Mouse (Mus musculus) c-Kit-positive CD71-positive TER-119-positive erythroid progenitor cells, embryonic 14.5 days (primary cell): ENCODE measurements around the gene Spr.
"Not testable (repeated sequence)": the region's sequence is repeated elsewhere in the genome, so short reads cannot be mapped to it uniquely, and the experiment has no call there.

Source experiments
- DNase-seq: peaks from one replicate; pipeline ENCODE4 v3.0.0-alpha.2; 2013; ENCODE audit warnings: low spot score

Spr gene

GRCm38 (mm10) chr6:85132237-85132636 lies 5.3 kb downstream of the Spr start:
- not testable (repeated sequence) for DNase-seq

- peak; percentile 40 for DNase-seq
Observed at GRCm38 (mm10) chr6:85131673-85132072, 5.9 kb downstream of the Spr start.

- DNase-seq, result peak; percentile 13
Observed at GRCm38 (mm10) chr6:85117545-85118511, 19.7 kb downstream of the Spr start.

GRCm38 (mm10) chr6:85105033-85105615 lies 32.4 kb downstream of the Spr start:
- DNase-seq, result no peak

- no peak for DNase-seq
Observed at GRCm38 (mm10) chr6:85103321-85103720, 34.2 kb downstream of the Spr start.

- no peak for DNase-seq
Observed at GRCm38 (mm10) chr6:85096441-85096840, 41.1 kb downstream of the Spr start.

GRCm38 (mm10) chr6:85087425-85087824 lies 50.1 kb downstream of the Spr start:
- DNase-seq, result no peak

- no peak for DNase-seq
Observed at GRCm38 (mm10) chr6:85086645-85087044, 50.9 kb downstream of the Spr start.
